Mouse (Mus musculus) testis, postnatal 14 days (tissue): ENCODE measurements around the gene Rnf215.
"Not testable (repeated sequence)": the region's sequence is repeated elsewhere in the genome, so short reads cannot be mapped to it uniquely, and the experiment has no call there.

ENCODE experiments used
- DNase-seq: peaks from one replicate; pipeline ENCODE4 v3.0.0; 2021; ENCODE audit warnings: low spot score

Rnf215 gene

GRCm38 (mm10) chr11:4113496-4113895, 21.5 kb upstream of the Rnf215 start:
- DNase-seq, result no peak

GRCm38 (mm10) chr11:4113970-4114369, 21.0 kb upstream of the Rnf215 start:
- DNase-seq, result no peak

GRCm38 (mm10) chr11:4114541-4114940, 20.5 kb upstream of the Rnf215 start:
- DNase-seq, result not testable (repeated sequence)

GRCm38 (mm10) chr11:4115407-4115806, 19.6 kb upstream of the Rnf215 start:
- no peak for DNase-seq

- DNase-seq, result no peak
Measured at GRCm38 (mm10) chr11:4116458-4117141, 18.4 kb upstream of the Rnf215 start.

GRCm38 (mm10) chr11:4117372-4118071, 17.5 kb upstream of the Rnf215 start:
- no peak for DNase-seq

GRCm38 (mm10) chr11:4118081-4118921, 16.7 kb upstream of the Rnf215 start:
- DNase-seq, result peak; percentile 70

GRCm38 (mm10) chr11:4119635-4120034, 15.4 kb upstream of the Rnf215 start:
- DNase-seq, result no peak

GRCm38 (mm10) chr11:4121691-4122090, 13.3 kb upstream of the Rnf215 start:
- DNase-seq, result no peak

- DNase-seq, result no peak
Measured at GRCm38 (mm10) chr11:4122226-4122625, 12.8 kb upstream of the Rnf215 start.

GRCm38 (mm10) chr11:4122742-4123579, 12.0 kb upstream of the Rnf215 start, which contains the start of gene Sec14l2:
TSS of gene Sec14l2 (minus strand) at chr11:4123415.
- no peak for DNase-seq

- no peak for DNase-seq
Measured at GRCm38 (mm10) chr11:4123922-4124321, 11.1 kb upstream of the Rnf215 start.

GRCm38 (mm10) chr11:4127059-4127458, 7.9 kb upstream of the Rnf215 start:
- no peak for DNase-seq

GRCm38 (mm10) chr11:4128461-4128860, 6.5 kb upstream of the Rnf215 start:
- not testable (repeated sequence) for DNase-seq

GRCm38 (mm10) chr11:4133450-4133849, 1.6 kb upstream of the Rnf215 start:
- DNase-seq, result peak; percentile 62

GRCm38 (mm10) chr11:4134400-4134799, 602 bp upstream of the Rnf215 start:
- no peak for DNase-seq

GRCm38 (mm10) chr11:4138964-4139363, 4.0 kb downstream of the Rnf215 start:
- DNase-seq, result no peak

GRCm38 (mm10) chr11:4141505-4141904, 6.5 kb downstream of the Rnf215 start:
- DNase-seq, result no peak

GRCm38 (mm10) chr11:4142352-4142751, 7.3 kb downstream of the Rnf215 start:
- DNase-seq, result no peak

GRCm38 (mm10) chr11:4143281-4144062, 8.5 kb downstream of the Rnf215 start:
- no peak for DNase-seq

GRCm38 (mm10) chr11:4146381-4146780, 11.4 kb downstream of the Rnf215 start:
- no peak for DNase-seq
